Mouse (Mus musculus): ENCODE measurements at regions not wholly inside any gene's neighbourhood (a gene's known extent, or its start where the extent isn't known, plus 50 kb on each side); places are given as distances from the start of the nearest gene placed in this dataset.

DNA sequence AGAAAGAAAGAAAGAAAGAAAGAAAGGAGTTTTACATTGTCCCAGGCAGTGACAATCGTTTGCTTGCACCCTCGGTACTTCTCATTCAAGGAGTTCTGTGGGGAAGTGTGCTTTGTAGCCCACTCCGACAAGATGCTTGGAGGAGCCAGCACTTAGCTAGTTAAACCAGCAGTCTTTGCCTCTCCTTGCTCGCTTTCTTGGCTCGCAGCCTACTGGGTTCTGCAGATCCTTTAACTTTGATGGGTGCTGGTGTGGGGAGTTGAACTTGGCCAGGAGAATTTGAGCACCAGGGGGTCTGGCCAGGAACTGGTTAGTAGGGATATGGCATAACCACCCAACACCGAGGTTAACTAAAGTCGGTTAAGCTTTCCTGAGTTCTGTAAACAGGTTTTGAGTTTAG, 132.5 kb upstream of the Ubr2 start:
- in situ Hi-C loops (cut with MboI; ENCODE audit: unreplicated experiment in 2 of 2): no loop called here

DNA sequence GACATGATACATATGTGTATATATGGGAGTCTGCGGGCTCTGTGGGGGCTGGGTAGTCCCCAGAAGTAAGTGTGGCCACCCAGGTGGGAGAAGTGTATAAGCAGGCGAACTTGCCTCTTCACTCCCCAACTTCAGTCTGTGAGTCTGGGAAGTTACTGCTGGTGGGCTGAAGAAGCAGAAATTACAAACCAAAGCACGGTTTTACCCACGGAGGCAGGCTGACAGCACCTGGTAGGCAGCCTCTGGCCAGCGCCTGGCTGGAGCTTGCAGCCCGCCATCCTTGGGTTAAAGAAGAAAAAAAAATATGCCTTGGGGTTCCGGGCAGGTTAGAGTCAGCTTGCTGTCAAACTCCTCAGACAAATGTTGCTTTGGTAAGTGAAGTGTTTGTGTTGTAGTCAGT, 131.9 kb upstream of the Ubr2 start:
- in situ Hi-C loops (cut with MboI; ENCODE audit: unreplicated experiment in 2 of 2): no loop called here

DNA sequence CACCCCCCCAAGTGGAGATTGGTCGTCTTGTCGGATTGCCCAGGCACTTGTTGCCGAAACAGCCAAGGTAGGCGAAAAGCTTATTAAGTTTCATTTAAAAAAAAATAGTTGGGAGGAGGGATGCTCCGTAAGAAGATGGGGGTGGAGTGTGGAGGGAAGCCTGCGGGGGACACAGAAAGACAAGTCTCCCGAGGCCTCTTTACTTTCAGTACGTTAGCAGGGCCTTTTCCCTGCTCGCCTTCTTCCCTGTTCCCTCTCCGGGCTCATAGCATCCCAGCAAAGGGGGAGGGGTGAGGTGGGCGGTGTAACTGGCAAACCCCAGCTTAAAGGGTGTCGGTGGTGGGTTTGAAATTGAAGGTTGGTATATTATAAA, 131.5 kb upstream of the Ubr2 start:
- in situ Hi-C loops (cut with MboI; ENCODE audit: unreplicated experiment in 2 of 2): no loop called here

DNA sequence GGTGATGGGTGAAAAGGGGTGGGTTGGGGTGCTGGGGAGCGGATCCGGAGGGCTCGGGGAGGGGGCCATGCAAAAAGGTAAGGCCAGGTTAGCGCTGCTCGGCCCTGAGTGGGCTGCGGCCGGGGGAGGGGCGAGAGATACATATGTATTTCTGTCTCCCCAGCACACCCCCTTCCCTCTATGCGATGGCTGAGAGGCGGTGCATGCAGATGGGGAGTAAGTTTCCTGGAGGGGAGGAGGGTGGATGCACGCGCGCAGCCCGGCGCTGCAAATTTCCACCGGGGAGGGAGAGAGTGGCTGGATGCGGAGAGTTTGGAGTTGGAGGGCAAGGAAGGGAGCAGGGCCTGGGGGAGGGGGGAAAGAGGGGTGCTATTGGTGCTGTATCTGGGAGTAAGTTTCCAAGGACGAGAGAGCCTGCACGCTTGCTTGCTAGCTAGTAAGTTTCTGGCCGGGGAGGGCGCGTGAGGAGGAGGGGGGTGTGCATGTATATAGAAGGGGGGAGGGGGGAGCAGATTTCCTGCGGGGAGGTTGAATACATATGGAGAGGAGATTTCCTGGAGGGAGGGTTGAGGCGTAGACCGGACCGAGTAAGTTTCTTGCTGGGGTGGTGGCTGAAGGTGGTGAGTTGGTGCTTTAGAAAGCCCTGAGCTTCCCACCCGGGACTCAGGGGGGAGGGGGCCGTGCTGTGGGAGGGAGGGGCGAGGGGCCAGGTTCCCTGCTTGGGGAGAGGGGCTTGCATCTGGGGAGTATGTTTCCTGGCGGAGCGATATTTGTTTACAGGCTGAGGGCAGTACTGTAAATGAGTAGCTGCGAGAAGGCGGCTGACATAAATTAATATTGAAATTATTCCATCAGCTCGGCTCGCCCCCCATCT, 130.8 kb upstream of the Ubr2 start:
- in situ Hi-C loops (cut with MboI; ENCODE audit: unreplicated experiment in 2 of 2): no loop called here

DNA sequence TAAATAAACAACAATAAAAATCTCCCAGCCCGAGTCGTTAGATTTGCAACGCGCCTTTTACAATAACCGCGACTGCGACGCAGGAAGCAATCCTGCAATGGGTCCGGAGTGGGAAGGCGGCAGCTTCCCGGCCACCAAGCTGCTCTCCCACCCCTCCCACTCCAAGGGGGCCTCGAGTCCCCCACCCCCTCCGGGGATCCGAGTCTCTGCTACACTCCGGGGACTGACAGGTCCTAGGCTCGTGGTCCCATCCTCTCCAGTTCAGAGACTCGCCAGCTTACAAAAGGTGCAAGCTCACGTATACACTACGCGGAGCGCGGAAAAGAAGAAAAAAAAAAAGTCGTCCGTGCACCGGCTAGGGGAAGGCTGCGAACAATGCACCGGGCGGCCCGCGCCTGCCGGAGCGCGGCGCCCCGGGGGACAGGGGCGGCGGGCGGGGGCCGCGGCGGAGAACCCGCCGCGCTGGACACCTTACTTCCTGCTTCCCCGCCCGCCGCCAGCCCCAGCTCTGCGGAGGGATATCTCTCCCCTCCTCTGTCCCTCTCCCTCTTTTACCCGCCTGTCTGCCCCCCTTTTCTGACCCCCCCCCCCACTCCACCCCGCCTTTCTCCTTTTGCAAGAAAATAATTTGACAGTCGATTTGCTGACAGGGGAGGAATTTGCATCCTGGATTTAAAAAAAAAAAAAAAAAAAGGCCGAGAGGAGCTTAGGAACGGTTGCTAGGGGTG, 130.0 kb upstream of the Ubr2 start:
- in situ Hi-C loops (cut with MboI; ENCODE audit: unreplicated experiment in 2 of 2): no loop called here

DNA sequence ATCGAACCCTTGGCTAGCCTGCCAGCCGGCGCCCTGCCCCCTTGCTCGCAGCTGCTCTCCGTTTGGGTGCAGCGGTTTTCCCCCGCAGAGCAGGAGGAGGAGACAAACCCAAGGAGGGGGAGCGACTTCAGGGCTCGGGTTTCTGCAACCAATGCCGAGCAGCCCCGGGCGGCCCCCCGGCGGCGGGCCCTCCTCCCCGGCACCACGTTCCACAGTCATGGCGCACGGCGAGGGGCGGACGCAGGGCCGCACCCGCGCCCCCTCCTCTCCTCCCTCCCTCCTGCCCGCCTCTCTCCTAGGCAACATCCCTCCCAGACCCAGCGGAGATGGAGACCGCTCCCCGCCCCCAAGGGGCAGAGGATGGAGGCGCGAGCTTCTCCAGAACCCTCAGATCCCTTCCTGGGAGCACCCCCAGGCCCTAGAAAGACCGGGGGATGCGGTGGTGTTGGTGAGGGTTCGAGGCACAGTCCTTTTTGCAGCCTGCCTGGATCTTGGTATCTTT, 129.4 kb upstream of the Ubr2 start:
- in situ Hi-C loops (cut with MboI; ENCODE audit: unreplicated experiment in 2 of 2): no loop called here

DNA sequence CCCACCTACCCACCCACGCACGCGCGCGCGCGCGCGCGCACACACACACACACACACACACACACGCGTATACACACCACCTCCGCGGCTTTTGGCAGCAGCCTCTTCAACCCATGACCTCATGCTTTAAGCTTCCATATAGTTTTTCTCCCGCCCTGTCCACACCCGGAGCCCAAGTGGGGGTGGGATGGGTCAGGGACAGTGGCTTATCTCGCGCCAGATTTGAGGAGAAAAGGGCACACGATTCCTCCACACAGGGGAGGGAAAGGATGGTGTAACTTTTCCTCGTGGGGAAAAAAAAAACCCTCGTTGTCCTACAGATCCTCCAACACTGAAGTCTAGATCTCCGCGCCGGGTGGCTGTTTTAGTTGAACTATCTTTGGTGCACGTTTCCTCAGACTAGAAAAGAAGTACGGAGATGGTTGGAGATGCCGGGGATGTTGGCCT, 128.8 kb upstream of the Ubr2 start:
- in situ Hi-C loops (cut with MboI; ENCODE audit: unreplicated experiment in 2 of 2): no loop called here

DNA sequence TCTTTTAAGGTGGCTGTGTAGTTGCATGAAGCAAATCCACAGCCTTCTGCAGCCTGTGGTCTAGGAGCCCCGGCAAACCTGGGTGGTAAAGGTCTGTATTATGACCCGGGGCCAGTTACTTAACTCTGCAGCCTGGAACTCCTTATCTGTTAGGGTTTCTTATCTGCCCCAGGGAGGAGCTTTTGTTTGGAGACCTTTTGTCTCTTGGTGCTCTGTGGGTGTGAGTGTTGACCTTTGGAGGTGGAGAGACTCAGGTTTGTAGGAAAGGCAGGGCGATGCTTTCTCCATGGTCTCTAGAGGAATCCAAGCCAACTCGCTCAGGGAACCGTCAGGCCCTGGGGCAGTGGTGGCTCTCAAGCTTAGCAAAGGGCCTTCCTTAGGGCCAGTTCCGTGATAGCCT, 127.8 kb upstream of the Ubr2 start:
- in situ Hi-C loops (cut with MboI; ENCODE audit: unreplicated experiment in 2 of 2): no loop called here

DNA sequence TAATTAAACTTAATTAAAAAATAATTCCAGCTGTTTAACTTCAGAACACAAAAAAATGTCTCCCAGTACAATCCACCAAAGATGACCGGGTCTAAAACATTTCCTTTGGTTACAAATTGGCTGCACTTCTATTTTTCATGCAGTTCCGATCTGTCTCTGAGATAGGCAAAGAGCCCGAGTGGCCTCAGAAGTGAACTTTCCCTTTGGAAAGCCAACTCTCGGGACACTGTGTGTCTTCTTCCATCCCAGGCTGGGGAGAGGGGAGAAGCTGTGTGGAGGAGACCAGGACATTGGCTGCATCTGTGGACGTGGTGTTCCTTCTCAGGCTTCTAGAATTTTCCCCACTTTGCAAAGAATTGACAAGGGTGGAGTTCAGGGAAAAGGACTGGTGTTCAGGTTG, 125.0 kb upstream of the Ubr2 start:
- in situ Hi-C loops (cut with MboI; ENCODE audit: unreplicated experiment in 2 of 2): no loop called here

DNA sequence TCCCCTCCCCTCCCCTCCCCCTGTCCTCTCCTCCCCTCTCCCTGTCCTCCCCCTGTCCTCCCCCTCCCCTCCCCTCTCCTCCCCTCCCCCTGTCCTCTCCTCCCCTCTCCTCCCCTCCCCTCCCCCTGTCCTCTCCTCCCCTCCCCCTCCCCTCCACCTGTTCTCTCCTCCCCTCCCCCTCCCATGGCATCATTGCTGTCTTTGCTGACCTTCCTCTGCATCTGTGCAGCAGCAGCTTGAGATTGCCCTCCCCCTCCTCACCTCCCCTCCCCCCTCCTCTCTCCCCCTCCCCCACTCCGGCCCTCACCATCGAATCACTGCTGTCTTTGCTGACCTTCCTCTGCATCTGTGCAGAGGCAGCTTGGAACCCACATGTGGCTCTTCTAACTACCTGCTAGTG, 123.4 kb upstream of the Ubr2 start:
- in situ Hi-C loops (cut with MboI; ENCODE audit: unreplicated experiment in 2 of 2): no loop called here

DNA sequence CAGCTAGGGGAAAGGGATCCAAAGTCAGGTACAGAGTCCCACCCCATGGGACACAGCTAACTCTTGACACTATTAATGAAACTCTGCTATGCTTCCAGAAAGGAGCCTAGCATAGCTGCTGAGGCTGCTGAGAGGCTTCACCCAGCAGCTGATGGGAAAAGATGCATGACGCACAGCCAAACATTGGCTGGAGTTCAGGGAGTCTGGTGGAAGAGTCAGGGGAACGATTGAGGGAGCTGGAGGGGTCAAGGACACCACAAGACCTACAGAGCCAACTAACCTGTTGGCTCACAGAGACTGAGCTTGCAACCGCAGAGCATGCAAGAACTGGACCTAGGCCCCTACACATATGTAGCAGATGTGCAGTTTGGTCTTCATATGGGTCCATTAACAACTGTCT, 117.2 kb upstream of the Ubr2 start:
- in situ Hi-C loops (cut with MboI; ENCODE audit: unreplicated experiment in 2 of 2): no loop called here

DNA sequence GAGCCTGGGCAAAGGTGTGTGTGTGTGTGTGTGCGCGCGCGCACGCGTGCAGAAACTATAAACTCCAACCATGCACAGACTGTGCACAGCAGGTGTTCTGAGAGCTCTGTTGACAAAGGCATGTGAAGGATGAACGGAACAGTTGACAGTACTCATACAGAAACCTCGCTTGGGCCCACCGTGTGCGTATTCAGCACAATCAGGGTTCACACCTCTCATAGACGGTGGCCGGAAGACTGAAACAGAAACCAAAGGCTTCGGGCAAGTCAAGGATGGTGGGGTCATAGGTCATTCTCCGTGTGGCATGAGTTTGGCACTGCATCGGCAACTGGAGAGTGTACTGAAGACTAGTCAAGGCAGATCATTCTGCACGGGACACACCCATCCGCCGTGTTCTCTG, 113.2 kb upstream of the Ubr2 start:
- in situ Hi-C loops (cut with MboI; ENCODE audit: unreplicated experiment in 2 of 2): no loop called here

DNA sequence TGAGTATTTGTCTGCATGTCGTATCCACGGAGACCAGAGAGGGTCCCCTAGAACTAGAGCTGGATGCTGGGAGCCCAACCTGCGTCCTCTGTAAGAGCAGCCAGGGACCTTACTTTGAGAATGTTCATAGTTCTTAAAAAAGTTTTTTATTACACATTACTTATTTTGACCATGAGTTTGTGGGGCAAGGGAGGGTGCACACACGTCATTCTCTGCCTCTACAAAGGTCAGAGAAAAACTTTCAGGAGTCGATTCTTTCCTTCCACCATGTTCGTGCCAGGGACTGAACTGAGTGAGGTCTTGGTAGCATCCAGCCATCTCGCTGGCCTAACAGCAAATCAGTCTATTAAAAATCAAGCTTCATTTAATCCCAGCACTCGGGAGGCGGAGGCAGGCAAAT, 111.9 kb upstream of the Ubr2 start:
- in situ Hi-C loops (cut with MboI; ENCODE audit: unreplicated experiment in 2 of 2): no loop called here

DNA sequence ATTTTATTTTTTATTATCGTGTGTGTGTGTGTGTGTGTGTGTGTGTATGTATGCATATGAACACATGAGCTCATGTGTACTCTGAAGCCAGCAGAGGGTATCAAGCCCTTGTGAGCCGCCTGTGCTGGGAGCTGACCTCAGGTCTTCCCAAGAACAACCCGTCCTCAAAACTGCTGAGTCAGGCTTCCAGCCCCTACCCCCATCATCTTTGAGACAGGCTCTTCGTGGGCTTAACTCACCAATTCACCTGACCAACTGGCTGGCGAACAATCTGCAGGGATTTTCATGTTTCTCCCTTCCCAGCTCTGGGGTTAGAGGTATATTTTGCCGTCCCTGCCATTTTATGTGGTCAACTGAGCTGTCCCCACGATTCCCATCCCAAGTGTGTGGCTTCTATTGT, 107.7 kb upstream of the Ubr2 start:
- in situ Hi-C loops (cut with MboI; ENCODE audit: unreplicated experiment in 2 of 2): no loop called here

DNA sequence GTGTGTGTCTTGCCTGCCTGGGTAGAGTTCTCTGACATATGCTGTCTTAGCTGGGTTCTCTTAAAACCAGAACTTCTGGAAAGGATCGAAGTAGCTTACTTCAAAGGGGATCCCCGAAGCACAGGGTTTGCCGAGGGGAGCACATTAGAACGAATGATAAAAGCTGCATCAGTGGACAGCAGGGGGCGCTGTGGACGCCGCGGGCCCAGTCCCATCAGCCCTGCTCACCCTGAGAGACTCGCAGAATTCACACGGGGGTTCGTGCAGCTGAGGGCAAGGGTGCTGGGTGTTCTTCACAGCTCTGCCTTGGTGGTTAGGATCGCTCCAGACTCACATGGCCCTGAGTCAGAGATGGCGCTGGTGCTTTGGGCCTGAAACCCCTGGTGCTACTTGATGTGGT, 105.4 kb upstream of the Ubr2 start:
- in situ Hi-C loops (cut with MboI; ENCODE audit: unreplicated experiment in 2 of 2): no loop called here

DNA sequence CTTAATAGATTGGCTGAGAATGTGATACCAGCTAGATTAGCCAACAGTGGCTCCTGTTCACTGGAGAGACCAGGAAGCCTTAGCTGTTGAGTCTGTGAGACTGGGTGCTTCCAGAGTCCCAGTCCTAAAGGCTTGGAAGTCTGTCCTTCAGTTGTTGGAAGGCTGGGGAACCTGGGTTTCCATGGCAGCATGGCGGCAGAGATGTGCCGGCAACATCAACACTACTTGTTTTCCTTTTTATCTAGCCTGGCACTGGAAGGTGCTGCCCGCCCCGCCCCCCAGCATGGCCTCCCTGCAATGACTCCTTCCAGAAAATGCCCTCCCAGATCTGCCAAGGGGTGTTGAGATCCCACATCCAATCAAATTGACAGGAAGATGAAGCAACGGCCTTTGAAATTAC, 104.8 kb upstream of the Ubr2 start:
- in situ Hi-C loops (cut with MboI; ENCODE audit: unreplicated experiment in 2 of 2): no loop called here

DNA sequence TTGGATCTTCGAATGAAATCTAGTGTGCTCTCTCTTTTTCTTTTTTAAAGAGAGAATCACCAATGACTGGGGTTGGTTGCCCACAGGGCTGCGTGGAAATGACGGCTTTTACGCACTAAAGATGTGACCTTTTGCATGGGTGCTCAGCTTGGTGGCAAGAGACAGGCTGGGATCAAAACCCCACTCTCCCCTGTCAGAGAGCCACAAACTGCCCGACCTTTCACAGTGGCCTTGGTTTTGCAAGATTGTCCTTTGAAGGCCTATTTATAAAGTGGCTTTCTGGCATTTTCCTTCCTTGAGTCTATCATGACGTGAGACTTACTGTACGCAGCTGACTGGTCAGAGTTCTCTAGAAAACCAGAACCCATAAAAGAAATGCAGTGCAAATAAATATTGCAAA, 104.4 kb upstream of the Ubr2 start:
- in situ Hi-C loops (cut with MboI; ENCODE audit: unreplicated experiment in 2 of 2): no loop called here

DNA sequence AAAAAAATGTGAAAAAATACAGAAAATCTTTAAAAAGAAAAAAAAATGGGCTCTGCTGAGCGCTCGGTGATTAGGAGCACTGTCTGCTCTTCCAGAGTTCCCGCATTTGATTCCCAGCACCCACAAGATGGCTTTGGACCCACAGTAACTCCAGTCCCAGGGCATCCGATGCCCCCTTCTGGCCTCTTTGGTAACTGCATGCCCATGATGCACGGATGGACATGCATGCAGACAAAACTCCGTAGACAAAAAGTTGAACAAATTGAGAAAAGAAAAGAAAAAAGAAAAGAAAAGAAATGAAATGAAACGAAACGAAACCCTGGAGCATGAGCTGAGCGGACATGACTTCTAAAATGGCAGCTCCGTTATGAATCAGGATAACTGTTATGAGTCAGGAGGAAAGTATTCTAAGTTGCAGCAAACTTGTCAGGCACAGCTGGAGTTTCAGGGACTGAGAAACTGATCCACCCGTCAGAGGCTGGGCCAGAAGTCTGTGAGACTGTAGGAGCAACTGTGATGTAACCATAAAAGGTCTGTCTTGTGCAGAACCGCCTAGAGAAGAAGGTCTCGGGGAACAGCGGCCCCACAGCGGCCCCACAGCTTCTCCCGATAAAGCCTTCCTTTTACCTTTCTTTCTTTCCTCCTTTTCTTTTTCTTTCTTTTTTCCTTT, 102.3 kb upstream of the Ubr2 start:
- in situ Hi-C loops (cut with MboI; ENCODE audit: unreplicated experiment in 2 of 2): no loop called here

DNA sequence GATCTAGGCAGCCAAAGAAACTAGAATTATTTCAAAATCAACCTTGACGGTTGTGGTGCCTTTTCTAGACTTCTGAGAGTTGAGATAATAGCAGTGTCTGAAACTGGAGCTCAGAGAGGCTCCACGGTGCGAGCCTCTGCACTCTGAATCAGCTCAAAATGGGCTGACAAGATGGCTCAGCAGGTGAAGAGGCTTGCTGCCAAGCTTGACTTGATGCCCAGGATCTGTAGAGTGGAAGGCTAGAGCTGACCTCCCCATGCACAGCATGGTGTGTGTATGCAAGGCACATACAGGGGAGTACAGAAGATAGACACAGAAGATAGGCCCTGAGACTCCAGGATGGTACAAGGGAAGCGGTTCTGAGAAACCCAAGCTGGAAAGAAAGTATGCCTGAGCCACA, 100.5 kb upstream of the Ubr2 start:
- in situ Hi-C loops (cut with MboI; ENCODE audit: unreplicated experiment in 2 of 2): no loop called here

DNA sequence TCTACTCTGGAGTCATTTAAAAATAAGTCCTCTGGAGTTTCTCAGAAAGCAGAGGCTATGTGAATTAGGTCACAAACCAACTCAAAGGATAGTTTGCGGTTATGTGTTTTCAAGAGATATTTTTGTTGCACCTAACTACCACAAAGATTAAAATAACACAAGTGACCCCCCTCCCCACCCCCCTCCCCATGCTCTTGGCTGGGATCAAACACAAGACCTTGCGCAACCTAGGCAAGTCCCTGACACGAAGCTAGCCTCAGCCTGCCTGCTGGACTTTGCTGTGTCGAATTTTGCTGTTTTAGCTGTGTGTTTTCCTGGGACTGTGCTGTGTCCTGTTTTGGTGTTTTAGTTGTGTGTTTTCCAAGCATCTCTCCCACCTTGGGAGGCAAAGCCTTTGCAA, 94.0 kb upstream of the Ubr2 start:
- in situ Hi-C loops (cut with MboI; ENCODE audit: unreplicated experiment in 2 of 2): no loop called here

DNA sequence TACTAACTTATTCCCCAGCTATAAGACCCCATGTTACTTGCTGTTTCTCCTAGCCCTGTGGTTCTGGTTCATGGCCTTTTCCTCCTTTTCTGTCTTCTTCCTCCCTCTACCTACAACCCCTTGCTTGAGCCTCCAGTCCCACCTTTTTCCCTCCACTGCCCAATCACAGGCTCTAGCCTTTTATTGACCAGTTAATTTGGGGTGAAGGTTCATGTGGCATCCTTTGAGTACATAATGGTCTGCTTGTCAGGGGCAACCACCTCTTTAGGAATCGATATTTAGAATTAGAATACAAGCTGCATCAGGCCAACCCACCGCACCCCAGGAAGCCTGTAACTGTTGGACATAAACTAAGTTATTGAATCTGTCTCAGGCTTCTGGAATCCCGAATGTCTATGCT, 84.8 kb upstream of the Ubr2 start:
- in situ Hi-C loops (cut with MboI; ENCODE audit: unreplicated experiment in 2 of 2): no loop called here

DNA sequence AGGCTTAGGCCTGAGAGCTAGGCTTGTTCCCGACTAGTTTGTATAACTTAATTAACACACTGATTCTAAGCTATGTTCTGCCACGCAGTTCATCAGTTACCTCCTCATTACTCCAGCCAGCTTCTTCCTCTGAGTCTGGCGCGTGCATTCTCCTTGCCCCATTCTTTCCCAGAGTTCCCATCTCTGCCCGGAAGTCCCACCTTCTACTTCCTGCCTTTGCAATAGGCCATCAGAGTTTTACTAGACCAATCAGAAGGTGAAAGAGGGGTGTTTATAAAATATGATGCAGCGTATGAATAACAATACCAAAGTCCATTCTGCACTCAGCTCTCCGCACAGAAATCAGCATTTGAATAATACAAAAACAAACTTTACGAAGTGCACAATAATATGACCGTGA, 81.7 kb upstream of the Ubr2 start:
- in situ Hi-C loops (cut with MboI; ENCODE audit: unreplicated experiment in 2 of 2): no loop called here
